Mouse (Mus musculus): Measurements from ENCODE around the gene Tecta. TPM values are rescaled to one million over a fixed set of nuclear protein-coding genes. Genes with fewer than 3 reads are reported as not detected.

The Tecta gene
- polyA plus RNA-seq, 1 experiment from 2014 or later, result 0.06 TPM

DNA sequence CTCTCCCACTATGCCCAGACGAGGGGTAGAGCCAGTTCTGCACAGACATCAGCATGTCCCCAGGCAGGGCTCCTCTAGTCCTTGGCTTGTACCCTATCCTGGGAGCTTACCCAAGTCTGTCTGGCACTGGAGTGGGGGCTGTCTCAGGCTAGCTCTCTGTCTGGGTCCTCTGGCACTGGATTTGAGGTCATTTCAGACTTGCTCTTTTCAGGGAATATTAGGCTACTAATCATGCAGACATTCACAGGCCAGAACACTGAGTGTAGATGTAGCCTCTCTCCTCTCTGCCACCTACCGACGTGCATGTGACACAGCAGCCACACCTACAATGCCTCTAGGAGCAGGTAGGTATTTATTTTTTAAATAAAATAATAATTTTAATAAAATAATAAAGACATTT lies 82.4 kb downstream of the Tecta start:
- Histone ChIP-seq H3K4me3 (ENCODE audit: low read depth, low read length) (no peak overlapping the region), H3K9ac (replicated peaks; ENCODE audit: low read depth) (no peak overlapping the region), H3K9me3 (ENCODE audit: low read length) (no peaks in the 10 kb centered on the region), H3K36me3 (ENCODE audit: insufficient read depth, low read length) (no peaks in the 10 kb centered on the region), H3K4me2 (replicated peaks; ENCODE audit: low read depth, low read length) (no peak overlapping the region), H3K27me3 (replicated peaks; ENCODE audit: insufficient read depth, low read length) (no peaks in the 10 kb centered on the region), H3K27ac (ENCODE audit: low read length) (no peak overlapping the region), H3K4me1 (ENCODE audit: insufficient read depth, low read depth, low read length) (no peaks in the 10 kb centered on the region)
- no peak for TF ChIP-seq EP300 (IDR thresholded peaks at IDR 0.05)
- no peak for TF ChIP-seq CTCF (IDR thresholded peaks at IDR 0.05)
- DNase-seq (ENCODE audit: low spot score) (no peak), ATAC-seq (no peak)
- 44% methylated on average over 3 of the region's 3 CpGs for WGBS

DNA sequence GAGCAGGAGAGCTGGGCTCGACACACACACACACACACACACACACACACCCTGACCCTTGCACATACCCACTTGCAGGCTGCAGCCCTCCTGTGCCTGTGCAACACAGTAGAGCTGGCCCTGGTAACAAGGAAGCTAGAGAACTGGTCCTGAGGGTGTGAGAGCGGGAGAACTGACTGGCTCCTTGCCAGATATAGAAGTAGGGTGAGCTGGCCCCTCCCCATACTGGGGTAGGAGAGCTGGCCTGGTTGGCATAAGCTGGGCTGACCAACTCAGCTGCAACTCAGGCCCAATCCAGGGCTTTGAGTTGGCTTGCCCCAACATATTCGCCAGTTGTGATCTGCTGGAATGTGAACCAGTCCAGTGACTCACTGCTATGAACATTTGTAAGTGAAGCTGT lies 83.9 kb downstream of the Tecta start:
- Histone ChIP-seq H3K4me3 (ENCODE audit: low read depth, low read length) (no peak overlapping the region), H3K4me1 (ENCODE audit: insufficient read depth, low read depth, low read length) (no peaks in the 10 kb centered on the region), H3K9me3 (ENCODE audit: low read length) (no peaks in the 10 kb centered on the region), H3K9ac (replicated peaks; ENCODE audit: low read depth) (no peak overlapping the region), H3K4me2 (replicated peaks; ENCODE audit: low read depth, low read length) (no peak overlapping the region), H3K36me3 (ENCODE audit: insufficient read depth, low read length) (no peaks in the 10 kb centered on the region), H3K27ac (ENCODE audit: low read length) (no peak overlapping the region), H3K27me3 (replicated peaks; ENCODE audit: insufficient read depth, low read length) (no peaks in the 10 kb centered on the region)
- 42% methylated on average over 3 of the region's 3 CpGs for WGBS
- ATAC-seq (peak; percentile 72), DNase-seq (ENCODE audit: low spot score) (peak; percentile 63)
- TF ChIP-seq CTCF (IDR thresholded peaks at IDR 0.05) (no peak), EP300 (IDR thresholded peaks at IDR 0.05) (no peak)

DNA sequence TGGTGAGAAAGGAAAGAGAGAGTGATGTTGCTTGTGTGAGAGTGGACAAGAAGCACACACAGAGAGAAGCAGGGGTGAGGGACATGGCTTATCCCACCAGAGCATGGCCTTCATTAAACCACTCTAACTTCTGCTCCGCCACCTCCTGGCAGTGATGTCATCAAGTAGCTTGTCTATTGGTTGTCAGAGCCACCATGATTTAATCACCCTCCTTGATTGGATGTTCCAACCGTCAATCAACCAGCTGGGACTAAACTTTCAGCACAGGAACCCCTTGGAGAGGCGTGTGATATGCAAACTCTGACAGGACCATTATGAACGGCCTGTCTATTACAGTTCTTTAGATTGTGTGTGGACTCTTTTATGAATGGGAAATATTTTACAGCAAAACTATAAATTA lies 84.8 kb downstream of the Tecta start:
- DNase-seq (ENCODE audit: low spot score), result no peak
- no peak overlapping the region for H3K9ac ChIP-seq (replicated peaks; ENCODE audit: low read depth)
- H3K4me2 ChIP-seq (replicated peaks; ENCODE audit: low read depth, low read length), result no peak overlapping the region
- ATAC-seq, result no peak
- no peaks in the 10 kb centered on the region for H3K27me3 ChIP-seq (replicated peaks; ENCODE audit: insufficient read depth, low read length)
- H3K4me1 ChIP-seq (ENCODE audit: insufficient read depth, low read depth, low read length), result no peaks in the 10 kb centered on the region
- H3K36me3 ChIP-seq (ENCODE audit: insufficient read depth, low read length), result no peaks in the 10 kb centered on the region
- TF ChIP-seq CTCF (IDR thresholded peaks at IDR 0.05), result no peak
- H3K9me3 ChIP-seq (ENCODE audit: low read length), result no peaks in the 10 kb centered on the region
- 61% methylated on average over 4 of the region's 4 CpGs for WGBS
- no peak overlapping the region for H3K4me3 ChIP-seq (ENCODE audit: low read depth, low read length)
- H3K27ac ChIP-seq (ENCODE audit: low read length), result no peak overlapping the region

DNA sequence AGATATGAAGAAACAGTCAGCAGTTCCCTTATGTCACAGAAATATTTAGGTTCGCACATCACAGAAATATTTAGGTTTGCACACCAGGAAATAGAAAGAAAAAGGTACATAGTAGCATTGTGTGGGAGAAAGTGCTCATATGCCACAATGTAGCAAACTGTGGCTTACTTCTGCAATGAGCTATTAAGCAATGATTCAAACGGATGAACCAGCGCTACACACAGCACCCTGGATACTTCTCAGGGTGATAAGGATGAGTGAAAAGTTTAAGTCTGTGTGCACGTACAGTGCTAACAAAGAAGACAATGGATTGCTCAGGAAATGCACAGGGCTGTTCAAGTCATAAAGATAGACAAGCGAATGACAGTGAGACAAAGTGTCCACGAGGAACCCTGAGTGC lies 85.3 kb downstream of the Tecta start:
- Histone ChIP-seq H3K4me3 (ENCODE audit: low read depth, low read length) (no peak overlapping the region), H3K9me3 (ENCODE audit: low read length) (no peaks in the 10 kb centered on the region), H3K27me3 (replicated peaks; ENCODE audit: insufficient read depth, low read length) (no peaks in the 10 kb centered on the region), H3K4me2 (replicated peaks; ENCODE audit: low read depth, low read length) (no peak overlapping the region), H3K36me3 (ENCODE audit: insufficient read depth, low read length) (no peaks in the 10 kb centered on the region), H3K27ac (ENCODE audit: low read length) (no peak overlapping the region), H3K9ac (replicated peaks; ENCODE audit: low read depth) (no peak overlapping the region), H3K4me1 (ENCODE audit: insufficient read depth, low read depth, low read length) (no peaks in the 10 kb centered on the region)
- WGBS, result 69% methylated on average over 6 of the region's 6 CpGs
- ATAC-seq (no peak), DNase-seq (ENCODE audit: low spot score) (no peak)
- TF ChIP-seq EP300 (IDR thresholded peaks at IDR 0.05) (no peak), CTCF (IDR thresholded peaks at IDR 0.05) (no peak)

DNA sequence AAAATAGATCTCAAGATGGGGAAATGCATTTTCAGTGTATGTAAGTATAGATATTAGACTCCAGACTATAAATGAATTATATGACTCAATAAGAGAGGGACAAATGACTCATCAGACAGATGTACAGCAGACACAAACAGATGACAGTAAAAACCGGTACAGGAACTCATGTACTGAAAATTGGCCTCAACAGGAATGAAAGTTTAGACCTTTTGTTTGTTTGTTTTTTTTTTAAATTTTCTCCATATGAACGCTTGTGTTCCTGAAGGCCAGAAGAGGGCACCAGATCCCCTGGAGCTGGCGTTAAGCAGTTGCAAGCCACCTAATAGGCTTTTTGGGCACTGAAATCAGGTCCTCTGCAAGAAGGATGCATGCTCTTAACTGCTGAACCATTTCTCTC lies 85.9 kb downstream of the Tecta start:
- TF ChIP-seq EP300 (IDR thresholded peaks at IDR 0.05), result no peak
- peak; percentile 52 for TF ChIP-seq CTCF (IDR thresholded peaks at IDR 0.05)
- no peaks in the 10 kb centered on the region for H3K36me3 ChIP-seq (ENCODE audit: insufficient read depth, low read length)
- ATAC-seq (no peak), DNase-seq (ENCODE audit: low spot score) (peak; percentile 17)
- H3K4me3 ChIP-seq (ENCODE audit: low read depth, low read length), result no peak overlapping the region
- WGBS, result 17% methylated on average over 3 of the region's 3 CpGs
- H3K27ac ChIP-seq (ENCODE audit: low read length), result no peak overlapping the region
- H3K9ac ChIP-seq (replicated peaks; ENCODE audit: low read depth), result no peak overlapping the region
- no peaks in the 10 kb centered on the region for H3K27me3 ChIP-seq (replicated peaks; ENCODE audit: insufficient read depth, low read length)
- H3K4me1 ChIP-seq (ENCODE audit: insufficient read depth, low read depth, low read length), result no peaks in the 10 kb centered on the region
- H3K4me2 ChIP-seq (replicated peaks; ENCODE audit: low read depth, low read length), result no peak overlapping the region
- no peaks in the 10 kb centered on the region for H3K9me3 ChIP-seq (ENCODE audit: low read length)

DNA sequence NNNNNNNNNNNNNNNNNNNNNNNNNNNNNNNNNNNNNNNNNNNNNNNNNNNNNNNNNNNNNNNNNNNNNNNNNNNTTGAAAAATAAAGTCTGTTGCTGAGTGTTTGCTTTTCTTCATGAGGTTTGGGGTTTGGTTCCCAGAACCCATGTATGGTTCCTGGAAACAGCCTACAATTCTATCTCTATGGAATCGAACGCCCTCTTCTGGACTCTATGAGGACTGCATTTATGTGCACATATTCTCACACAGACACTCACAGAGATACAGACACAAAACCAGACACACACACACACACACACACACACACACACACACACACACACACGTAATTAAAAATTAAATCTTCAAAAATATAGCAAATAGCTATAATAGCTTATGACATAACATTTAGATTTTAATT lies 88.4 kb downstream of the Tecta start:
- no peak overlapping the region for H3K4me3 ChIP-seq (ENCODE audit: low read depth, low read length)
- H3K9ac ChIP-seq (replicated peaks; ENCODE audit: low read depth), result no peak overlapping the region
- no peaks in the 10 kb centered on the region for H3K36me3 ChIP-seq (ENCODE audit: insufficient read depth, low read length)
- WGBS, result 87% methylated on average over 3 of the region's 3 CpGs
- H3K4me1 ChIP-seq (ENCODE audit: insufficient read depth, low read depth, low read length), result no peaks in the 10 kb centered on the region
- H3K4me2 ChIP-seq (replicated peaks; ENCODE audit: low read depth, low read length), result no peak overlapping the region
- no peak for ATAC-seq
- no peak for TF ChIP-seq EP300 (IDR thresholded peaks at IDR 0.05)
- TF ChIP-seq CTCF (IDR thresholded peaks at IDR 0.05), result no peak
- DNase-seq (ENCODE audit: low spot score), result no peak
- H3K27me3 ChIP-seq (replicated peaks; ENCODE audit: insufficient read depth, low read length), result no peaks in the 10 kb centered on the region
- no peak overlapping the region for H3K27ac ChIP-seq (ENCODE audit: low read length)
- H3K9me3 ChIP-seq (ENCODE audit: low read length), result no peaks in the 10 kb centered on the region

DNA sequence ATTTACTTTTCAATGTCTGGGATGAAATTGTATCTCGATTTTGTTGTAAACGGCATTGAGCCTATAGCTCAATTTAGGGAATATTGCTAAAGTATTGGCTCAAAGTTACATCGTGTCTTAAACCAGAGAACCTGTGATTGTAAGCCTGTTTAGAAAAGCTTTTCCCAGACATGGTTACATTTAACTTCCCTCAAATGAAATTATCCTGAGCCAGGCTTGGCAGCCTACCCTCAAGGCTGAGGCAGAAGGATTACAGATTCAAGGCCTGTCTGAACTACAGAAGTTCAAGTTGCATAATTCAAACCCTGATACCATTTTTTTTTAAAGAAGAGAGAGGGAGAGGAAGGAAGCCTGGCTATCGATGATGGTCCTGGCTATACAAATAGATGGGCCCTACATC lies 95.8 kb downstream of the Tecta start:
- H3K4me3 ChIP-seq (ENCODE audit: low read depth, low read length), result no peak overlapping the region
- H3K4me2 ChIP-seq (replicated peaks; ENCODE audit: low read depth, low read length), result no peak overlapping the region
- H3K36me3 ChIP-seq (ENCODE audit: insufficient read depth, low read length), result no peaks in the 10 kb centered on the region
- no peak for TF ChIP-seq EP300 (IDR thresholded peaks at IDR 0.05)
- no peak for TF ChIP-seq CTCF (IDR thresholded peaks at IDR 0.05)
- H3K9me3 ChIP-seq (ENCODE audit: low read length), result no peaks in the 10 kb centered on the region
- no peak overlapping the region for H3K9ac ChIP-seq (replicated peaks; ENCODE audit: low read depth)
- no peak overlapping the region for H3K27ac ChIP-seq (ENCODE audit: low read length)
- H3K4me1 ChIP-seq (ENCODE audit: insufficient read depth, low read depth, low read length), result no peaks in the 10 kb centered on the region
- WGBS, result 79% methylated on average over 4 of the region's 4 CpGs
- ATAC-seq (no peak), DNase-seq (ENCODE audit: low spot score) (no peak)
- H3K27me3 ChIP-seq (replicated peaks; ENCODE audit: insufficient read depth, low read length), result no peaks in the 10 kb centered on the region

Data from lung, postnatal 0 days (tissue).